Mouse (Mus musculus) midbrain, embryonic 16.5 days (tissue): ENCODE measurements around the gene Ngdn. TPM values are rescaled to one million over a fixed set of nuclear protein-coding genes. Genes with fewer than 3 reads are reported as not detected.
A peak's percentile ranks its signal among the peaks of the same experiment; 100 is the strongest.

Experiments used
- ATAC-seq: fragments of 200-750 bp; cut with Nextera tagmentation; 2 replicates; pipeline ENCODE4 v1.8.0; 2017; ENCODE audit warnings: moderate TSS enrichment
- H3K27ac ChIP-seq: fragments of 300-500 bp; sonication (generic); 2 replicates; pipeline ENCODE4 v1.5.1; 2014; ENCODE audit warnings: mild to moderate bottlenecking, low read length, mixed read lengths
- H3K27me3 ChIP-seq: fragments of 300-500 bp; sonication (generic); 2 replicates; pipeline ENCODE4 v1.6.1; 2014; ENCODE audit warnings: low read depth, low read length, mixed read lengths; ENCODE audit not compliant: control insufficient read depth, insufficient read depth
- H3K36me3 ChIP-seq: fragments of 300-500 bp; sonication (generic); 2 replicates; pipeline ENCODE4 v1.6.1; 2014; ENCODE audit warnings: mild to moderate bottlenecking, low read length, moderate library complexity, mixed read lengths; ENCODE audit not compliant: control insufficient read depth, insufficient read depth
- H3K4me1 ChIP-seq: fragments of 300-500 bp; sonication (generic); 2 replicates; pipeline ENCODE4 v1.6.1; 2014; ENCODE audit warnings: mild to moderate bottlenecking, low read length, mixed read lengths; ENCODE audit not compliant: control insufficient read depth, insufficient read depth
- H3K4me2 ChIP-seq: fragments of 300-500 bp; sonication (generic); 2 replicates; pipeline ENCODE4 v1.6.1; 2014; ENCODE audit warnings: mild to moderate bottlenecking, low read length, mixed read lengths
- H3K4me3 ChIP-seq: fragments of 300-500 bp; sonication (generic); 2 replicates; pipeline ENCODE4 v1.5.1; 2014; ENCODE audit warnings: low read depth, mild to moderate bottlenecking, low read length, moderate library complexity, mixed read lengths
- H3K9ac ChIP-seq: fragments of 300-500 bp; sonication (generic); 2 replicates; pipeline ENCODE4 v1.6.1; 2014; ENCODE audit warnings: low read depth, low read length, mixed read lengths
- H3K9me3 ChIP-seq: fragments of 300-500 bp; sonication (generic); replicated peaks from 2 replicates; pipeline ENCODE4 v1.6.1; 2014; ENCODE audit warnings: mild to moderate bottlenecking, low read length, mixed read lengths; ENCODE audit not compliant: control insufficient read depth, poor library complexity, severe bottlenecking
- WGBS: fragments of 180-500 bp; shearing (Covaris S2); extraction: QIAGEN DNeasy Blood & Tissue Kit; methylation state at CpG from one replicate; pipeline ENCODE4 v1.1.7; 2014; 5-methylcytosine and 5-hydroxymethylcytosine counted together
- polyA plus RNA-seq: library from polyadenylated mRNA; unstranded; fragments of >200 nt; fragmentation: Nextera tagmentation; extraction: Ambion mirVana; gene quantifications from 2 replicates; pipeline ENCODE4 v1.2.1, GENCODE M21; 2015

Gene Ngdn
- polyA plus RNA-seq, 1 experiment from 2014 or later = 44.8 TPM

GRCm38 (mm10) chr14:55016876-55017275 is 1.6 kb downstream of the Ngdn start:
- 94% methylated on average over 16 of the region's 16 CpGs for WGBS
- no peak overlapping the region for H3K4me2 ChIP-seq
- H3K9ac ChIP-seq = no peak overlapping the region
- H3K9me3 ChIP-seq = no peaks in the 10 kb centered on the region
- no peak overlapping the region for H3K4me3 ChIP-seq
- ATAC-seq = no peak
- peaks cover 3% of the 10 kb centered on the region; the same call in 1 of the 2 replicates for H3K4me1 ChIP-seq
- H3K36me3 ChIP-seq = peaks cover 5% of the 10 kb centered on the region
- no peaks in the 10 kb centered on the region for H3K27me3 ChIP-seq
- no peak overlapping the region for H3K27ac ChIP-seq

- WGBS = 32% methylated on average over 9 of the region's 9 CpGs
- no peaks in the 10 kb centered on the region for H3K27me3 ChIP-seq
- no peaks in the 10 kb centered on the region for H3K4me1 ChIP-seq
- H3K27ac ChIP-seq = no peak overlapping the region
- ATAC-seq = no peak
- no peak overlapping the region for H3K9ac ChIP-seq
- H3K36me3 ChIP-seq = peaks cover 16% of the 10 kb centered on the region
- H3K4me2 ChIP-seq = no peak overlapping the region
- H3K9me3 ChIP-seq = no peaks in the 10 kb centered on the region
- H3K4me3 ChIP-seq = no peak overlapping the region
These were observed 5.1 kb downstream of the Ngdn start for GRCm38 (mm10) chr14:55020394-55020793.

- no peaks in the 10 kb centered on the region for H3K27me3 ChIP-seq
- H3K9ac ChIP-seq = no peak overlapping the region
- ATAC-seq = no peak
- H3K36me3 ChIP-seq = peaks cover 16% of the 10 kb centered on the region
- no peak overlapping the region for H3K4me3 ChIP-seq
- no peak overlapping the region for H3K27ac ChIP-seq
- peaks cover 10% of the 10 kb centered on the region for H3K4me1 ChIP-seq
- WGBS = 95% methylated on average over 15 of the region's 15 CpGs
- H3K4me2 ChIP-seq = no peak overlapping the region
- no peaks in the 10 kb centered on the region for H3K9me3 ChIP-seq
These were observed 7.8 kb downstream of the Ngdn start for GRCm38 (mm10) chr14:55023011-55023410.

- H3K27me3 ChIP-seq = no peaks in the 10 kb centered on the region
- H3K36me3 ChIP-seq = peaks cover 16% of the 10 kb centered on the region
- no peak overlapping the region for H3K4me2 ChIP-seq
- 56% methylated on average over 7 of the region's 7 CpGs for WGBS
- H3K9ac ChIP-seq = no peak overlapping the region
- H3K4me3 ChIP-seq = no peak overlapping the region
- H3K9me3 ChIP-seq = no peaks in the 10 kb centered on the region
- ATAC-seq = 0 out of 2 replicates have a peak, but pooled peaks have one; percentile 3
- H3K4me1 ChIP-seq = peaks cover 22% of the 10 kb centered on the region
- H3K27ac ChIP-seq = no peak overlapping the region
These were observed 9.0 kb downstream of the Ngdn start for GRCm38 (mm10) chr14:55024236-55024635.

GRCm38 (mm10) chr14:55025527-55025926 is 10.3 kb downstream of the Ngdn start:
- Histone ChIP-seq H3K9me3 (no peaks in the 10 kb centered on the region), H3K4me3 (no peak overlapping the region), H3K27ac (no peak overlapping the region), H3K9ac (no peak overlapping the region), H3K36me3 (peaks cover 16% of the 10 kb centered on the region), H3K27me3 (no peaks in the 10 kb centered on the region), H3K4me1 (peaks cover 30% of the 10 kb centered on the region), H3K4me2 (no peak overlapping the region)
- no peak for ATAC-seq
- 76% methylated on average over 5 of the region's 5 CpGs for WGBS

GRCm38 (mm10) chr14:55027251-55027650 is 12.0 kb downstream of the Ngdn start:
- Histone ChIP-seq H3K4me3 (no peak overlapping the region), H3K9ac (0 out of 2 replicates have a peak overlapping the region, but pooled peaks have one; percentile 4), H3K4me1 (peaks cover 34% of the 10 kb centered on the region), H3K36me3 (peaks cover 8% of the 10 kb centered on the region), H3K9me3 (no peaks in the 10 kb centered on the region), H3K27me3 (no peaks in the 10 kb centered on the region), H3K27ac (peak overlapping the region; percentile 96), H3K4me2 (0 out of 2 replicates have a peak overlapping the region, but pooled peaks have one; percentile 46)
- no peak for ATAC-seq
- 10% methylated on average over 5 of the region's 5 CpGs for WGBS

- no peak overlapping the region for H3K4me3 ChIP-seq
- peak overlapping the region; percentile 4; the same call in 1 of the 2 replicates for H3K9ac ChIP-seq
- H3K4me2 ChIP-seq = peak overlapping the region; percentile 46
- H3K27me3 ChIP-seq = no peaks in the 10 kb centered on the region
- H3K4me1 ChIP-seq = peaks cover 36% of the 10 kb centered on the region
- H3K27ac ChIP-seq = peak overlapping the region; percentile 96
- no peaks in the 10 kb centered on the region for H3K9me3 ChIP-seq
- 6% methylated on average over 6 of the region's 6 CpGs for WGBS
- ATAC-seq = peak; percentile 34
- peaks cover 4% of the 10 kb centered on the region for H3K36me3 ChIP-seq
These were observed 12.4 kb downstream of the Ngdn start for GRCm38 (mm10) chr14:55027653-55028052.

GRCm38 (mm10) chr14:55028333-55028835 is 13.1 kb downstream of the Ngdn start:
- Histone ChIP-seq H3K27me3 (no peaks in the 10 kb centered on the region), H3K4me1 (peaks cover 41% of the 10 kb centered on the region), H3K27ac (peak overlapping the region; percentile 96), H3K4me2 (peak overlapping the region; percentile 46), H3K9ac (peak overlapping the region; percentile 60), H3K9me3 (no peaks in the 10 kb centered on the region), H3K4me3 (no peak overlapping the region), H3K36me3 (no peaks in the 10 kb centered on the region)
- 1% methylated on average over 5 of the region's 5 CpGs for WGBS
- peak; percentile 75 for ATAC-seq

- Histone ChIP-seq H3K27me3 (no peaks in the 10 kb centered on the region), H3K36me3 (no peaks in the 10 kb centered on the region), H3K9me3 (no peaks in the 10 kb centered on the region), H3K27ac (peak overlapping the region; percentile 96), H3K4me1 (peaks cover 41% of the 10 kb centered on the region), H3K4me3 (no peak overlapping the region), H3K9ac (peak overlapping the region; percentile 60; the same call in 1 of the 2 replicates), H3K4me2 (peak overlapping the region; percentile 46)
- ATAC-seq = peak; percentile 29; the same call in 1 of the 2 replicates
- 3% methylated on average over 11 of the region's 11 CpGs for WGBS
These were observed 13.9 kb downstream of the Ngdn start for GRCm38 (mm10) chr14:55029034-55029698.
